Mouse (Mus musculus): ENCODE measurements around the gene Mpg. TPM values are rescaled to one million over a fixed set of nuclear protein-coding genes. Genes with fewer than 3 reads are reported as not detected.
"Not testable (repeated sequence)": the region's sequence is repeated elsewhere in the genome, so short reads cannot be mapped to it uniquely, and the experiment has no call there.

Mpg gene
- total RNA-seq (2022), result 10 to 100 TPM; 18.2 to 41.0 (median 33.3) TPM

DNA sequence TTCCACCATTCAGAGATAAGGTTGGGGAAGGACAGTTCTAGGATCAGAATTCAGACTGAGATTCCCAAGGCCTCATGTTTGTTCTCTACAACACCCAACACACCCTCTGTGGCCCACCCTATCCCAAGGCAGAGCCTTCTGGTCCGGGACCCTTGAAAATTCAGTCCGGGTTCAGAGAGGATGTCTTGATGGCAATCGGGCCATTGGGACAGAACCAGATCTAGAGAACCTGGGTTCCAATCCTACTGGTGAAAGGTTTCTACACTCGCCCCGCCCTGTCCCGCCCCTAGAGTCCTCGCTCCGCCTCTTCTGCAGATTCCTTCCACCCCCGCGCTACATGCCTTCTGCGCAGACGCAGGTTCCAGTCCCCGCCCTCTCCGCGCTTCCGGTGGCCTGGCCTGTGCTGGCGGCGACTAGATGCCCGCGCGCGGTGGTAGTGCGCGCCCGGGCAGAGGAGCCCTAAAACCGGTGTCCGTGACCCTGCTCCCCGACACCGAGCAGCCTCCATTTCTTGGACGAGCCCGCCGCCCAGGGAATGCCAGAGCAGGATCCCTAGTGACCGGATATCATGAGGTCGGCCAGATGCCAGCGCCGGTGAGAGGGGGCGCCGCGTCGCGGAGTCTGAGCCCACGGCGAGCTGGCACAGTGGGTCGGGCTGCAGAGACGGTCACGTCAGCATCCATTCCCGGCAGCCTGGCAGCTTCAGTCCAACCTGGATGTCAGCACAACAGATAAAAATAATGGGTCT lies at the start of gene Mpg:
TSS of gene Mpg (plus strand) at position 382 of the 748 bp plus-strand sequence.
- peak; percentile 83 for DNase-seq

DNA sequence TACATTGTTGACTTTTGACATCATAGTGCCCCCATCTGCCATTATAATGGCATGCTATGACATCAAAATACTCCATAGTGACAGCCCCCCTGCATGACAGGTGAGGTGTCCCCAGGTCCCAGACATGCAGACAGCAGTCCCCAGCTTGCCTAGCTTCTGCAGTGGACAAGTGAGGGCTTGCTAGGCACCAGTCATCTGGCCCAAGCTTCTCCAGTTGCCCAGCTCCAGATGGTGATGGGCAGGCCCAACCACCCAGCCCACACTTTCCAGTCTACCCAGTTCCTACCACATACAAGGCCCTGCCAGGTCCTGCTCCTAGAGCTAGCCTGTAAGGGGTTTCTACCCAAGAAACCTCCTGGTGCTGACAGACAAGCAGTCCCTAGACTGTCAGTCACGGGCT lies 47.8 kb upstream of the Mpg start:
- DNase-seq, result no peak

DNA sequence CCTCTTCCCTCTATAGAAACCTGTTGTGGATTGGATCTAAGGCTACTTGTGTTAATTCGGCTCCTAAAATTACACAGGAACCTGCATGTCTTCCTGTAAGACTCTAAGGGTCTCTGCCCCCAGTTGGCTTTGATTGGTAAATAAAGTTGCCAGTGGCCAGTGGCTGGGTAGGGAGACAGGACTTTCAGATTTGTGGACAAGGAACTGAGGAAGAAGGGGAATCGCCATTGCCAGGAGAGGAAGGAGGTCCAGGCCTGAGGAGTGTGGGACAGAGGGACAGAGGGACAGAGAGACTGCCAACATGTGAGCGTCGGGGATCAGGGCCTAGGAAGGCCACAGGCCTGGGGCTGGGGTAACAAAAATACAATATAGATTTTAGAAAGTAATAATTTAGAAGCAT lies 45.1 kb upstream of the Mpg start:
- DNase-seq, result no peak

DNA sequence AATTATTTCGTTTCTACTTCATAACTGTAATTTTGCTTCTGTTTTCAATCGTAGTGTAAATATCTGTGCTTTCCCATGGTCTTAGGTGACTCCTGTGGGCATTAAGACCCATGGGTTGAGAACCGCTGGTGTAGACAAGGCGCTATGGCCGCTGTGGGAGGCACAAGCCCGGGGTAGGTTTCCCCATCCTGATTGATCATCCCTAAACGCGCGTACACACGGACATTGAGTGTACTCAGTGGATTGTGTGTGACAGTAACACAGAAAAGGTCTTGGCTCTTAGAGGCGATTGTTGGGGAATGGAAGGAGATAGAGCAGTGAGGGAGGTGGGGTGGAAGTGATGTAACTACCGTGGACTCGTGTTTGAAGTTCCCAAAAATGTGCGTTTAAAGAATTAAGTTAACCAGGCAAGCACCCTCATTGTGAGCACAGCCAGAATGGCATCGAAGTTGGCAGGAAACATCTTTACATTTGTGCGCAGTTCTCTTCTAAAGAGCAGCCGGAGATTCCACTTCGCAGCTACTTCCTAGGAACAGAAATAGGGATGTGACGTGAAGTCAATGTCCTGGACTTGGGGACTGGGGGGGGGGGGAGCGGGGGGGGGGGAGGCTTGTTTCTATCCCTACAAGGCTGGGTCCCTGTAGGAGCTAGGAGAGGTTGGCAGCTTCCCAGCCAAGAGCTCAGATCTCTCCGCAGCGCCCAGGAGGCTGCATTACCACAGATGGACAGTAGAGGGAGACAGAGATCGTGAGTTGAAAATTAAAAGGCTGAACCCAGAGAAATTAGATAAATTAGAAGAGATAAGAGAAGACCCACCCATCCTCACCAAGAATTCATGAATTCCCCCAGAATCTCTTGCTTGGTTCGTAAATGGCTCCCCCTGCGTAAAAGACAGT lies 44.1 kb upstream of the Mpg start:
- peak; percentile 53 for DNase-seq

DNA sequence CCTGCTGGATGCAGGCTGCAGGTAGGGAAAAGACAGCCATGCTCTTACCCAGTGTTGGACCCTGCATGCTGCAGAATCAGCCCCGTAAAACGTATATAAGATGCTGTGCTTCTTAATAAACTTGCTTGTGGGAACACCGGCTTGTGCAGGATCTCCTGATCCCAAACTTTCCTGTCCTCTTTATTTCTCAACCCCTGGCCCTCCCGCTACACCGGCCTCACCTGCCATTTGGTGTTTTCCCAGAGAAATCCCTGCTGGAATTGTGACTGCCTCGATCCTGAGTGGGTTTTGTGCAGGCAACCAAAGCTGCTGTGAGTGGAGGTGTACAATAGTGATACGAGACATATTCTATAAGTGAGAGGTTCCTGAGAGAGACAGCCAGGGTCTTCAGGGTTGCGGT lies 41.8 kb upstream of the Mpg start:
- no peak for DNase-seq

DNA sequence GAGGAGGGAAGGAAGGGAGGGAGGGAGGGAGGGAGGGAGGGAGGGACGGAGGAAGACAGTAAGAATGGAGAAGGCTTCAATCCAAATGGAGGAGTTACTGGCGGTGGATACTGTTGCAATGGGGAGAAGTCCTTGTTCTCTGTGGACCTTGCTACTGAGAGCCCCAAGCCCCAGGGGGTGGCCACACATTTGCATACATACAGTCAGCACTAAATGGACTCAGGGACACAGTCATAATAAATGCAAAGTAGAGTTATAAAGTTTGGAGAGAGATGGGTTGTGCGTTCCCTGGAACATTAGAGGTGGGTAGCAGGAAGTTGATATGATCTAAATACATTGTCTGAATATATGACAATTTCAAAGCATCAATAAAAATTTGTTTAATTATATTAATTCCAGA lies 40.3 kb upstream of the Mpg start:
- DNase-seq, result no peak

DNA sequence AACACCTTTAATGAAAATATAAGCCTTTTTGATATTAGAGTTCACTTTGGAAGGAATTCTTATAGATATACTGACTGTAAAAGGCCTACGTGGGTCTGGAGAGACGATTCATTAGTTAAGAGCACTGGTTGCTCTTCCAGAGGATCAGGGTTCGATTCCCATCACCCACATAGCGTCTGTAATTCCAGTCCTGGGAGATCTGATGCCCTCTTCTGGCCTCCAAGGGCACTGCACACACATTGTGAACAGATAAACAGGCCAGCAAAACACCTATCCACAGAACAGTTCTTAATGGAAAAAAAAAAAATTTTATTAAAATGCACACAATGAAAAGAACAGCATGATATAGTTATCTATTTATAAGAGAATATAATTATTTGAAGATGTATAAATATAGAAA lies 39.0 kb upstream of the Mpg start:
- DNase-seq, result no peak

DNA sequence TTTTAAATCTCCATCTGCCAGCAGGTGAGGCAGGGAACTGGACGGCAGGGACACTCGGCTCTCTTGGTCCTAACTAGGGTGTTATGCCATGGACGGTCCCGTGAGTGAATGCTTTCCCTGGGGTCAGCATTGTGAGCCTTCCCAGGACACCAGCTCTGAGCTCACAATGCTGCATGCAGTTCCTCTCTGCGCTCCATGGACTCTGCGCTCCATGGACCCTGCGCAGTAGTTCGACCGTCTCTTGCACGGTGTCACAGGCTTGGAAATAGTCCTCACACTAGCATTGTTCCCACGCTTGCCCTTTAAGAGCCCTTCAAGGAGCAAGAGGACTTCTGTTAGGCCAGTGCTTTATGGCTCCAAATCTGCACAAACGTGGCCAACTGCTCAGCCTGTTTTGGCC lies 37.4 kb upstream of the Mpg start:
- no peak for DNase-seq

DNA sequence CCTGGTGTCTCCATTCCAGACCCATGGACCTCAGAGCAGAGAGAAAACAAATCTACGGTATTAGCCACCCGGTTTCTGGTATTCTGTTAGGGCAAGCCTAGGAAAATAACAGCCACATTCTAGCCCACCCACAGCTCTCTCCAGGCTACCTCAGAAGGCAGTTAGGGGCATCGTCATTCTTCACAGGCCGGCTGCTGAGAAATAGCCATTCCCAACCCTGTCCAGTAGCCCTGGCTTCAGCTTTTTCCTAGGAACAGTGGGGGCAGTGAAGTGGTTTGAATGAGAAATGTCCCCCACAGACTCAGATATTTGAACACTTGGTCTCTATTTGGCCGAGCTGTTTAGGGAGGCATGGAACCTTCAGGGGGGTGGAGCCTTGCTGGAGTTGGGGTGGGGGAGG lies 36.9 kb upstream of the Mpg start:
- DNase-seq, result no peak

DNA sequence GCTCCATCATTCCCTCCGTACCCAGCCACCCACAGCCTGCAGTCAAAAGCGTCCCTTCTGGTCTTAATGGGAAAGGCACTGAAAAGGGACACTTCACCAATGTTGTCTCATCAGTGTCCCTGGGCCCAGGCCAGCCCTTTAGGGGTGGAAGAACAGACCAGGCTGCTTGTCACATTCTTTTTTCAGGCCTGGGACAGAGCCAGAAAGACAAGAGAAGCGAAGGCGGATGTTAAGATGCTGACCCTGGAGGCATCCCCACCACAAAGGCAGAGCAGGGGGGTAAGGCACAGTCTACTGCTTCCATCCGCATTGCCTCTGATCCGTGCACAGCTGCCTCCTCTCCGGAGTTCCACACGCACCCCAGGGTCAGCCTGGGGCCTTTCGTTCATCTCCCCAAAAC lies 36.2 kb upstream of the Mpg start:
- no peak for DNase-seq

DNA sequence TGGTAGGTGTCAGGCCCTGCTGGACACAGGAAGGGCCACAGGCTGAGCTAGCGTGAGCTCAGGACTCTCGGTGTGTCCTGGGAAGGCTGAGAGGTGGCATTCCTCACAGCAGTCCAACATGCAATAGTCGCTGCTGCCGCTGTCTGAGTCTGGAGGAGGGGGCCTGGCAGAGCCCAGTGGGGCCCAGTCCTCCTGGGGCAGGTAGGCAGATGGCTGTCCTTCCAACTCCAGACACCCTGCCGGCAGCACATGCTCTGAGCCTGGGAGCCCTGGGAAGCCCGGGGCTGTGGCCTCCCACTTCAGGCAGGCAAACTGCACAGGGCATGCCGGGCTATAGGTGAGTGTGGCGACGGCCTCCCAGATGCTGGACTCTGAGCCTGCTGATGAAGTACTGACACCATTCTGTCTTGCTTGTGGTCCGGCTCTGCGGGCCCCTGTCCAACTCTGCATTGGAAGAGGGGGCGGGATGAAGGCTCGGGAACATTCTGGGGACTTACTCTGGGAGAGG lies 35.6 kb upstream of the Mpg start:
- no peak for DNase-seq

DNA sequence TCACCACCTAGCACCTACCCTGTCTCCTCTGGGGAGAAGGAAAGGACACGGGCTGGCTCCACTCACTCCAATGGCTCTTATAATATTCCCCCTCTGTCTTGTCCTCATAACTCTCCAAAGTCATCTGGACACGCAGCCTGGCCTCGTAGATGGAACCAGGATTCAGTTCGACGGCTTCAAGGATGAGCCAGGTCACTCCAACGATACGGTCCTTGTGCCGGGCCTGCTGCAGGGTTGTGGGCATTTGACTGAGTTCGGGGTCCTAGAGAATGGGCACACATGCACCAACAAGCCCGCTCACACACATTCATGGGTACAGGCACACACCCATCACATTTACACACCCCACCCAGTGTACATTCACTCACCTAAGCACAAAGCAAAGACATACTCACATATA lies 33.1 kb upstream of the Mpg start:
- DNase-seq, result no peak

DNA sequence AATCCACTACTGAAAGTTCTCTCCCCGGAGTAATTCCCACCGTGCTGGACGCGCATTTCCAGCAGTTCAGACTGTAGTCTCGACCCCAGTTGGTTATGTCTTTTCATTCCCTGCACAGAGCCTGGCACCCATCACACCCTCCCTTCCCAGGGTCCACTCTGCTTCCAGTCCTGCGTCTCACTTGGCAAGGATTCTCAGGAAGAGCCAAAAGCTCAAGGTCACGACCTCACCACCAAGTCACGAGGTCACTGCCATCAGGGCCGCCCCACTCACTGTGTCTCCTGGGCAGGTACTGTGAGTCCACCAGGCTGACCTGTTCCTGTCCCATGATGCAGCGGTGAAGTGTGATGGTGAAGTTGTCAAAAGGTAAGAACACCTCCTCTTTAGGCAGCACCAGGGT lies 32.2 kb upstream of the Mpg start:
- no peak for DNase-seq

DNA sequence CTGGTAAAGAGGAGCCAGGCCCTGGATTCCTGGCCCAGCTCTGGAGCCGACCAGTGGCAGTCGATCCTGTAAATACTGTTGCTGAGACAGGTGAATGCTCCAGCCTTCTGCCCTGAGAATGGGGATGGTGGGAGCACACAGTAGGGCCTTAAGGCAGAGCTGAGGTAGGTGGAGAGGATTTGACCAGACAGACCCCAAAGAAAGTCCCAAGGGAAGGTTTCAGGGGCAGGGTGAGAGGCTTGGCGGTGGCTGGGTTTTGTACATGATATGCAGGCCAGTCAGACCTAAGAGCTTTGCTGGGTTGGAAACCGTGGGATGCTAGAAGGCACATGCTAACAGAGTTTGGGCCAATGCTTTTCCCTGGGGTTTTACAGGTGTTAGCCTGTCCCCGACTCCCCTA lies 31.7 kb upstream of the Mpg start:
- no peak for DNase-seq

DNA sequence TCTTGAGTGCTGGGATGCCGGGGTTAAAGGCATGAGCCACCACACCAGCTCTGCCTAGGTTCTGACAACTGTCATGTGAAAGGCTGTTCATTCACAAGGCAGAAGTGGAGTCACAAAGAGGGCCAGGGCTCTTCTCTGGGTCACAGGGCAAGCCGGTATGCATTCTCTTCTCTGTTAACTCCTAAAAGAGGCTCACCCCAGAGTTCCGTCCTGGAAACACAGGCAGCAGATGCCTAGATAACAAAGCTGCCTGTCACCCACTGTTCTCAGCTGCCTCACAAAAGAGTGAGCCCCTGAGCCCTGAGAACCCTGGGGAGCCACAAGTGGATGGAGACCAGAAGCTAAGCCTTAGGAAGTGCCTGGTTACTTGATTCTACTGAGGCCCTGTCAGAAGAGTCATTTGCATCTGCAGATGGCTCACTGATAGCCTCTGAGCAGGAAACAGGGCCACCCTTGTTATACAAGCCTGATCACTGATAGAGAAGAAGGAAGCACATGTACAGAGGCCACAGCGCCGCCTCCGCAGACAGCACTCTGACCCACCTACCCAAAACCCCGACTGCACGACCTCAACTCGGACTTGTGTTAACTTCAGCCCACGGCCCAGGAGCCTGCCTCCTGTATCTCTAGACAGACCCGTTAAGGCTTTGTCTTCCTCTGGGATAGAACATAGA lies 30.3 kb upstream of the Mpg start:
- no peak for DNase-seq

DNA sequence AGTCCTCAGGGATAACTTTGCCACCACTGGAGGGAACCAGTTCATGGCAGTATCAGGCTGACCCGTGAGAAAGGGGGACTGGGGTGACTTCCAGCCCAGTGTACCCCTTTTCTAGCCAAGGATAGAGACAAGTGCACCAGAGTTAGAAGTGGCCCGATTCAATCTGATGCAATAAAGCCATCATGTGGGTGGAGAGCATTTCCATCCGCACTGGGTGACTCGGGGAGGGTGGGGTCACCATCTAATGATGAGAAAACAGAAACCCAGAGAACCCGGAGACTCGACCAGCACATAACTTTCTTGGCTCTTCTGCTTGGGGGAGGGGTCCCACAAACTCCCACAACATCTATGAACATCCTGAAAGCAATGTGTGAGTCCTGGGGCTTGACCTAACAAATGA lies 29.6 kb upstream of the Mpg start:
- no peak for DNase-seq

DNA sequence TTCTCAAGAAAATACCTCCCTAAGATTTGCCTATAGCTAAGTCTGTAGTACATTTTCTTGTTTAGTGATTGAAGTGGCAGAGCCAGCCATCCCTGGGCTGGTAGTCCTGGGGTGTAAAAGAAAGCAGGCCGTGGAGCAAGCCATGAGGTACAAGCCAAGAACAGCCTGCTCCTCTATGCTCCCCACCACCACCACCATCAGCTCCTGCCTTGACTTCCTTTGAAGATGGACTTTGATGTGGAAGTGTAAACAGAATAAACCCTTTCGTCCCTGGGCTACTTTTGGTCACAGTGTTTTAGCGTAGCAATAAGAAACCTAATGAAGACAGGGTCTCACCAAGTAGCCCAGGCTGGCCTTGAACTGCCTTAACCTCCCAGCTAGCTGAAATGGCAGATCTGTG lies 28.5 kb upstream of the Mpg start:
- DNase-seq, result no peak

DNA sequence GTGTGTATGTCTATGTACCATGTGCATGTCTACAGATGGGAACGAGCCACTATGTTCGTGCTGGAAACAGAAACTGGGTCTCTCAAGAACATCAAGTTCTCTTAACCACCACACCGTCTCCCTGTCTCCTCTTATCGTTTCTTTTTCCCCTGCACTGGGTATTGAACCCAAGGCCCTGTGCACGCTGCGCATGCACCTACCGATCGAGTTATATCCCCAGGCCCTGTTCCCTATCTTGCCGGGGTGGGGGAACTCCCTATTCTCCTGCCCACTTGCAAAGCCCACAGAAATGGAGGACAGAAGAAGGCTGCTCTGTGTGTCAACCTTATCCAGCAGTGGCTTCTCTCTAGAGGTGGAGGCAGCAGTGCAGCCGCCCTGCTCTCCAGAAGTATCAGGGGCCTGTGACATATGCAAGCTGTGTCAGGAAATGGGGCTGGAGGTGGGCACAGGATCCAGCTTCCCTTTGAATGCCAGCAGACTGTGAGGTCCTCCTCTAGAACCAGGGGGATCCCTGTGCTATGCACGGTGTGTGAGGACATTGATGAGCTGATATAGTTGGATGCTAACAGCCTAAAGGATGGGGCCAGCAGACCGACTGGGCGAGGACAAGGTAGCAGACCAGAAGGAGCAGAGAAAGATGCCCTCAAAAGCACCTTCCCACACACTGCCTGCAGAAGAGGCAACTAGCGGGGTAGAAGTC lies 27.9 kb upstream of the Mpg start:
- no peak for DNase-seq

DNA sequence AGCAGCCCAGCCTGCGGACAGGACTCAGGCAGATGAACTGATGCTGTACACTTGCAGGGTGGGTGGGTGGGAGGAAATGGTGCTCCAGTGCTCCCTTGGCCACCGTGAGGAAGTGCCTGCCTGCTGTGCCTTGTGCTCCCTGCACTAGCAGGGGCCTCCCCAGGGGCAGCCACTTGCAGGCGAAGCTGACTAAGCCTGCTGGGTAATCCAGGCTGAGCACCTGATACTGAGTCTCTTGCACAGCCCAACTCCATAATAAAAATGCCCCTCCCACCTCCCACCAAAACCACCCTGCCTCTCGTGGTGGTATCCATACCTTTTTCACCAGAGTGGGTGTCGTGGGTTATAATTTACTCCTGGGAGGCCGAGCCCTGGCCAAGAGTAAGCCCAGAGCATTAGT lies 27.1 kb upstream of the Mpg start:
- DNase-seq, result no peak

DNA sequence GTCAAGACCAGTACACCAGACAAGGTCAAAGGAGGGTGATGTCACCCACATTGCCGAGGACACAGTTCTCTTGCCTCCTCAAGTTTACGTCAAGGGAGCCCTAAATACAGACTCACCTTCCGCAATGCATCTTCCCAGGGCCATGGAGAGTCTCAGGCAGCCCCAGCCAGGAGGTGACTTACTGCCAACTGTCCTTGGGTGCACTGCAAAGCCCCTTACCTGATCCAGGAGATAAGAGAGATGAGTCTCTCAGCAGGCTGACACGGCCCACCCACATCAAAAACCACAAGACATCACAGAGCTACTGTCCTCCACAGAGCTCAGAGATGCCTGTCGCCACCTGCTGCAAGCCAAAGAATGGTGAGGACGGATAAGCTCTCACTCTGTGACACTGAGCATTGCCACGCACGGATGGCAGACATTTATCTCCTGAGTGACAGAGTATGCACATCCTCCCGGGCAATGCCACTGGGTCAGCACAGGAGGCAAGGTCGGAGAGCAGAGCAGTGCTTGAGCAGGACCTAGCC lies 26.2 kb upstream of the Mpg start, which contains the start of gene Il9r:
TSS of gene Il9r (minus strand) at position 205 of the 527 bp plus-strand sequence.
- DNase-seq, result peak; percentile 68

DNA sequence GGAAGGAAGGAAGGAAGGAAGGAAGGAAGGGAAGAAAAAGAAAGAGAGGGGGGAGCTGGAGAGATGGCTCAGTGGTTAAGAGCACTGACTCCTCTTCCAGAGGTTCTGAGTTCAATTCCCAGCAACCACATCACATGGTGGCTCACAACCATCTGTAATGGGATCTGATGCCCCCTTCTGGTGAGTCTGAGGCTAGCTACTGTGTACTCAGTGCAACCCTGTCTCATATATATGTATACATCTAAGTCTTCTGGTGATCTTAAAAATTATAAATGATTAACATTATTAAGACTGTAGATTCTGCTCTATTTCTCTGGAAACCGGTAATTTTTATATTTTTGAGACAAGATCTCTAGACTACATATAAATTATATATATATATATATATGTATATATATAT lies 25.3 kb upstream of the Mpg start:
- DNase-seq, result not testable (repeated sequence)
